Mouse (Mus musculus) MEL (cell line): ENCODE results near the gene Fzd7. TPM values are rescaled to one million over a fixed set of nuclear protein-coding genes. Genes with fewer than 3 reads are reported as not detected.

Experiments
- DNase-seq: peaks from one replicate; pipeline ENCODE4 v3.0.0; 2011; ENCODE audit warnings: low read depth, low spot score
- H3K27ac ChIP-seq: 2 replicates; pipeline ENCODE4 v1.5.1; 2012; ENCODE audit warnings: low read depth, mild to moderate bottlenecking, control low read depth, low read length, moderate library complexity; ENCODE audit not compliant: control insufficient read depth
- H3K27me3 ChIP-seq, 2 experiments: fragments of 150-350 bp in 1 of 2; sonication (generic) in 1 of 2; 2 replicates each; pipeline ENCODE4 v1.6.1; 2012; ENCODE audit warnings: low read length in 2 of 2, mild to moderate bottlenecking in 2 of 2, improper control_type of control experiment in 1 of 2, moderate library complexity in 1 of 2; ENCODE audit not compliant: insufficient read depth in 2 of 2, control insufficient read depth in 1 of 2
- H3K36me3 ChIP-seq, 2 experiments: 2 replicates each; pipeline ENCODE4 v1.6.1; 2012 to 2014; ENCODE audit warnings: low read length in 2 of 2, improper control_type of control experiment in 1 of 2, inconsistent platforms in 1 of 2, mild to moderate bottlenecking in 1 of 2; ENCODE audit not compliant: insufficient read depth in 2 of 2, control insufficient read depth in 1 of 2
- H3K4me1 ChIP-seq, 2 experiments: fragments of 150-350 bp in 1 of 2; sonication (generic) in 1 of 2; 2 replicates each; pipeline ENCODE4 v1.6.1; 2012; ENCODE audit warnings: low read length in 2 of 2, improper control_type of control experiment in 1 of 2, mild to moderate bottlenecking in 1 of 2; ENCODE audit not compliant: insufficient read depth in 2 of 2, control insufficient read depth in 1 of 2
- H3K4me3 ChIP-seq, 2 experiments: fragments of 150-350 bp in 1 of 2; sonication (generic) in 1 of 2; 2 replicates each; pipeline ENCODE4 v1.5.1; 2012; ENCODE audit warnings: low read depth in 2 of 2, low read length in 2 of 2, mild to moderate bottlenecking in 2 of 2, moderate library complexity in 2 of 2, control low read depth in 1 of 2, improper control_type of control experiment in 1 of 2; ENCODE audit not compliant: control insufficient read depth in 1 of 2, insufficient read depth in 1 of 2
- H3K79me2 ChIP-seq: 2 replicates; pipeline ENCODE4 v1.6.1; 2012; ENCODE audit warnings: mild to moderate bottlenecking, low read length, moderate library complexity; ENCODE audit not compliant: control insufficient read depth, poor library complexity, insufficient read depth
- H3K9ac ChIP-seq: 2 replicates; pipeline ENCODE4 v1.6.1; 2012; ENCODE audit warnings: low read depth, mild to moderate bottlenecking, control low read depth, low read length, moderate library complexity; ENCODE audit not compliant: control insufficient read depth, poor library complexity, severe bottlenecking
- H3K9me3 ChIP-seq: fragments of 150-350 bp; sonication (generic); replicated peaks from 2 replicates; pipeline ENCODE4 v1.6.1; 2012; ENCODE audit warnings: mild to moderate bottlenecking, low read length, improper control_type of control experiment, moderate library complexity; ENCODE audit not compliant: insufficient read depth
- BHLHE40 ChIP-seq: IDR thresholded peaks from 2 replicates; pipeline ENCODE4 v1.6.1; 2012; ENCODE audit warnings: low read depth, mild to moderate bottlenecking, inconsistent platforms, low read length, improper control_type of control experiment, borderline replicate concordance
- CHD1 ChIP-seq: IDR thresholded peaks from 2 replicates; pipeline ENCODE4 v1.6.1; 2012; ENCODE audit warnings: low read depth, mild to moderate bottlenecking, inconsistent platforms, low read length, improper control_type of control experiment
- EP300 ChIP-seq, 2 experiments: IDR thresholded peaks; 2 replicates each; pipeline ENCODE4 v1.6.1; 2011; ENCODE audit warnings: improper control_type of control experiment in 2 of 2, low read length in 2 of 2, low read depth in 1 of 2, mild to moderate bottlenecking in 1 of 2
- ETS1 ChIP-seq: IDR thresholded peaks from 2 replicates; pipeline ENCODE4 v1.6.1; 2012; ENCODE audit warnings: low read depth, mild to moderate bottlenecking, inconsistent platforms, low read length, improper control_type of control experiment, moderate library complexity
- GABPA ChIP-seq: IDR thresholded peaks from 2 replicates; pipeline ENCODE4 v1.6.1; 2012; ENCODE audit warnings: low read depth, mild to moderate bottlenecking, inconsistent platforms, low read length, improper control_type of control experiment, moderate library complexity
- KAT2A ChIP-seq: conservative IDR thresholded peaks from 2 replicates; pipeline ENCODE4 v1.6.1; 2012; ENCODE audit warnings: low read depth, low read length, improper control_type of control experiment, inconsistent platforms
- MAFK ChIP-seq: IDR thresholded peaks from 2 replicates; pipeline ENCODE4 v1.6.1; 2011; ENCODE audit warnings: low read depth, mild to moderate bottlenecking, low read length, improper control_type of control experiment, borderline replicate concordance
- MAZ ChIP-seq: IDR thresholded peaks from 2 replicates; pipeline ENCODE4 v1.6.1; 2012; ENCODE audit warnings: low read depth, mild to moderate bottlenecking, inconsistent platforms, low read length, improper control_type of control experiment
- MXI1 ChIP-seq: IDR thresholded peaks from 2 replicates; pipeline ENCODE4 v1.6.1; 2011; ENCODE audit warnings: mild to moderate bottlenecking, low read depth, low read length, improper control_type of control experiment
- MYB ChIP-seq: IDR thresholded peaks from 2 replicates; pipeline ENCODE4 v1.6.1; 2011; ENCODE audit warnings: mild to moderate bottlenecking, low read depth, low read length, improper control_type of control experiment
- NELFE ChIP-seq: IDR thresholded peaks from 2 replicates; pipeline ENCODE4 v1.6.1; 2011; ENCODE audit warnings: low read depth, low read length, improper control_type of control experiment
- POLR2A ChIP-seq, 2 experiments: IDR thresholded peaks; 2 replicates each; pipeline ENCODE4 v1.6.1; 2011 to 2012; ENCODE audit warnings: low read length in 2 of 2, mild to moderate bottlenecking in 2 of 2, control low read depth in 1 of 2, improper control_type of control experiment in 1 of 2, low read depth in 1 of 2, moderate library complexity in 1 of 2; ENCODE audit not compliant: control insufficient read depth in 1 of 2, insufficient read depth in 1 of 2, poor library complexity in 1 of 2
- SIN3A ChIP-seq: IDR thresholded peaks from 2 replicates; pipeline ENCODE4 v1.6.1; 2012; ENCODE audit warnings: low read length, improper control_type of control experiment, inconsistent platforms
- TAL1 ChIP-seq: IDR thresholded peaks from 2 replicates; pipeline ENCODE4 v1.6.1; 2012; ENCODE audit warnings: mild to moderate bottlenecking, inconsistent platforms, low read length, moderate library complexity, mixed read lengths
- TBP ChIP-seq: IDR thresholded peaks from 2 replicates; pipeline ENCODE4 v1.8.0; 2011; ENCODE audit warnings: low read depth, low read length, improper control_type of control experiment
- UBTF ChIP-seq: IDR thresholded peaks from 2 replicates; pipeline ENCODE4 v1.6.1; 2012; ENCODE audit warnings: low read depth, mild to moderate bottlenecking, inconsistent platforms, low read length, improper control_type of control experiment, moderate library complexity, borderline replicate concordance; ENCODE audit not compliant: insufficient read depth
- USF1 ChIP-seq: IDR thresholded peaks from 2 replicates; pipeline ENCODE4 v1.6.1; 2014; ENCODE audit warnings: low read depth, mild to moderate bottlenecking, inconsistent platforms, low read length, improper control_type of control experiment, moderate library complexity
- ZC3H11A ChIP-seq: IDR thresholded peaks from 2 replicates; pipeline ENCODE4 v1.6.1; 2012; ENCODE audit warnings: low read depth, mild to moderate bottlenecking, inconsistent platforms, low read length, improper control_type of control experiment
- ZKSCAN1 ChIP-seq: IDR thresholded peaks from 2 replicates; pipeline ENCODE4 v1.6.1; 2012; ENCODE audit warnings: low read depth, mild to moderate bottlenecking, inconsistent platforms, low read length, improper control_type of control experiment, moderate library complexity
- polyA plus RNA-seq, 2 experiments: library from polyadenylated mRNA; stranded (reverse) in 1 of 2; unstranded in 1 of 2; fragments of >175 nt in 1 of 2; fragments of >200 nt in 1 of 2; gene quantifications; 2 replicates each; pipeline versions ENCODE4 v1.2.1 to v1.2.4; 2012; ENCODE audit warnings: low replicate concordance in 2 of 2, low read depth in 1 of 2; ENCODE audit not compliant: insufficient read length in 2 of 2, insufficient read depth in 1 of 2, missing spikeins in 1 of 2
- total RNA-seq: library from RNA; depleted of rRNA; stranded (reverse); fragments of 300-350 nt; gene quantifications from 2 replicates; pipeline ENCODE4 v1.2.3, GENCODE M21; 2012

Fzd7 gene
- total and polyA plus RNA-seq, 3 experiments: 18.5 to 24.7 TPM; not detected in 1

GRCm38 (mm10) chr1:59520226-59520837 lies 38.1 kb downstream of the Fzd7 start:
- no peaks in the 10 kb centered on the region for H3K36me3 ChIP-seq
- TF ChIP-seq MAZ: no peak
- TF ChIP-seq TBP: no peak
- TF ChIP-seq POLR2A (IDR thresholded peaks at IDR 0.05; ENCODE audit: control insufficient read depth in 1 of 2, insufficient read depth in 1 of 2, low read depth in 1 of 2, low read length in 2 of 2, poor library complexity in 1 of 2): no peak
- TF ChIP-seq CHD1: no peak
- no peak for TF ChIP-seq BHLHE40
- no peak for TF ChIP-seq SIN3A
- no peak for TF ChIP-seq MXI1
- TF ChIP-seq KAT2A: no peak
- TF ChIP-seq TAL1: no peak
- TF ChIP-seq USF1: no peak
- no peak for TF ChIP-seq EP300 (IDR thresholded peaks at IDR 0.05; ENCODE audit: low read depth in 1 of 2, low read length in 2 of 2)
- TF ChIP-seq MAFK: no peak
- DNase-seq: no peak
- H3K9ac ChIP-seq: no peak overlapping the region
- H3K4me1 ChIP-seq: no peaks in the 10 kb centered on the region
- H3K4me3 ChIP-seq: no peak overlapping the region
- peaks cover 6 to 8% of the 10 kb centered on the region in 2 experiments for H3K27me3 ChIP-seq
- no peaks in the 10 kb centered on the region for H3K79me2 ChIP-seq
- H3K9me3 ChIP-seq: no peaks in the 10 kb centered on the region
- H3K27ac ChIP-seq: no peak overlapping the region

- no peak overlapping the region for H3K27ac ChIP-seq
- H3K79me2 ChIP-seq: no peaks in the 10 kb centered on the region
- H3K4me3 ChIP-seq: no peak overlapping the region
- no peaks in the 10 kb centered on the region for H3K9me3 ChIP-seq
- no peaks in the 10 kb centered on the region for H3K4me1 ChIP-seq
- TF ChIP-seq TBP (no peak), ZC3H11A (no peak), NELFE (no peak), SIN3A (no peak), ZKSCAN1 (no peak), MYB (no peak), GABPA (no peak), USF1 (no peak), UBTF (no peak), ETS1 (no peak), EP300 (IDR thresholded peaks at IDR 0.05; ENCODE audit: low read depth in 1 of 2, low read length in 2 of 2) (no peak)
- DNase-seq: no peak
- H3K27me3 ChIP-seq: peaks cover 9 to 13% of the 10 kb centered on the region in 2 experiments
- no peaks in the 10 kb centered on the region for H3K36me3 ChIP-seq
- H3K9ac ChIP-seq: no peak overlapping the region
These were observed 40.2 kb downstream of the Fzd7 start for GRCm38 (mm10) chr1:59522456-59522855.
